ENCODE assay signal across 15 mouse cellular contexts in the genomic region with DNA sequence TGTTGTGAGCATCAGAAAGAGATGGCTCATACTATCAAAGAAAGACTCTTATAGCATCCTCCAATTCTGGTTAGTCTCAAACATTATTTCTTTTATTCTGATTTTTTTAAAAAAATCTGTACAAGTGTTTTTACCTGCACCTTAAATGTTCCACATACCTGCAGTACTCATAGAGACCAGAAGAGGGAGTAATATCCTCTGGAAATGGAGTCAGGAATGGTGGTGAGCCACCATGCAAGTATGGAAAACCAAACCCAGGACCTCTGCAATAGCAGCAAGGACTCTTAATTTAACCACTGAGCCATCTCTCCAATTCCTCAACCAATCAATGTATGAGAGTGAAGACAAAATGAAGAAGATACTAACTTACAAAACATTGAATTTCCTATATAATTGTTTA. TPM values are rescaled to one million over a fixed set of nuclear protein-coding genes. Genes with fewer than 3 reads are reported as not detected.
A peak's percentile ranks its signal among the peaks of the same experiment; 100 is the strongest.
DNase-seq lines count a peak whose midpoint lies in the region; ATAC-seq and TF ChIP-seq lines count a peak whose summit lies in the region.
"Had no signal": no experiment of that assay in that cellular context is flagged by ENCODE, and none has a peak within 500 bp of the region (broad histone marks: within the 10 kb centered on the region; RNA-seq: fewer than 3 reads in every experiment).

No protein-coding gene starts in this region.

- H3K27ac ChIP-seq in intestine, postnatal 0 days (ENCODE audit: low read depth, low read length): no peak overlapping the region
- H3K27ac ChIP-seq in intestine, embryonic 15.5 days: no peak overlapping the region
- no peak overlapping the region for H3K27ac ChIP-seq in cerebellum, adult 2 months (ENCODE audit: insufficient read depth, low read length)
- H3K27ac ChIP-seq: hindbrain, embryonic 10.5 days; limb, embryonic 13.5 days had no signal

- no peak for TF ChIP-seq POLR2A in cerebellum, adult 2 months (IDR thresholded peaks at IDR 0.05; ENCODE audit: borderline replicate concordance, insufficient read depth, low read length)

- no peaks in the 10 kb centered on the region for H3K36me3 ChIP-seq in intestine, postnatal 0 days (ENCODE audit: control insufficient read depth, insufficient read depth)
- no peaks in the 10 kb centered on the region for H3K36me3 ChIP-seq in intestine, embryonic 15.5 days
- H3K36me3 ChIP-seq in splenic B cell, adult 2 months (ENCODE audit: control insufficient read depth, insufficient read depth, low read length, poor library complexity, severe bottlenecking): no peaks in the 10 kb centered on the region
- H3K36me3 ChIP-seq: hindbrain, embryonic 10.5 days; limb, embryonic 13.5 days had no signal

- peak; percentile 43 for TF ChIP-seq CTCF in intestine, postnatal 0 days (IDR thresholded peaks at IDR 0.05; ENCODE audit: low read depth)
- no peak for TF ChIP-seq CTCF in cerebellum, adult 2 months (IDR thresholded peaks at IDR 0.05; ENCODE audit: borderline replicate concordance, insufficient read depth, low read depth, low read length)

- no peak for ATAC-seq in intestine, postnatal 0 days
- ATAC-seq in intestine, embryonic 15.5 days: no peak

- peak; percentile 37 for DNase-seq in retina, embryonic 14.5 days (ENCODE audit: low spot score)
- DNase-seq in retina, postnatal 1 day: no peak
- peak; percentile 71 for DNase-seq in ZHBTc4 (ENCODE audit: low read depth, low spot score)
- DNase-seq in splenic B cell, adult 2 months (ENCODE audit: low read depth, low spot score): peak; percentile 16
- no peak for DNase-seq in kidney, postnatal 36 days
- DNase-seq in cerebellum, adult 2 months: no peak
- DNase-seq: cerebellum, postnatal 10 days; kidney, adult 9 months; layer of hippocampus, adult 9-11 months; lung, postnatal 4 days had no signal

- no peak overlapping the region for H3K4me2 ChIP-seq in intestine, postnatal 0 days (replicated peaks; ENCODE audit: low read depth)
- H3K4me2 ChIP-seq in intestine, embryonic 15.5 days (replicated peaks): no peak overlapping the region
- H3K4me2 ChIP-seq: limb, embryonic 13.5 days had no signal

- no peaks in the 10 kb centered on the region for H3K27me3 ChIP-seq in intestine, postnatal 0 days (replicated peaks; ENCODE audit: control insufficient read depth, insufficient read depth, low read length)
- H3K27me3 ChIP-seq in intestine, embryonic 15.5 days (replicated peaks): no peaks in the 10 kb centered on the region
- H3K27me3 ChIP-seq in splenic B cell, adult 2 months (ENCODE audit: control insufficient read depth, insufficient read depth, low read length, poor library complexity, severe bottlenecking): no peaks in the 10 kb centered on the region
- H3K27me3 ChIP-seq in cerebellum, adult 2 months (ENCODE audit: control insufficient read depth, insufficient read depth, low read length): no peaks in the 10 kb centered on the region
- H3K27me3 ChIP-seq: limb, embryonic 13.5 days had no signal

- no peak overlapping the region for H3K9ac ChIP-seq in intestine, postnatal 0 days (ENCODE audit: low read depth, low read length)
- no peak overlapping the region for H3K9ac ChIP-seq in intestine, embryonic 15.5 days
- H3K9ac ChIP-seq: limb, embryonic 13.5 days had no signal

- H3K4me3 ChIP-seq in intestine, postnatal 0 days (ENCODE audit: low read depth, low read length): no peak overlapping the region
- no peak overlapping the region for H3K4me3 ChIP-seq in intestine, embryonic 15.5 days (replicated peaks)
- H3K4me3 ChIP-seq in cerebellum, adult 2 months (replicated peaks; ENCODE audit: insufficient read depth, low read depth, low read length): no peak overlapping the region
- H3K4me3 ChIP-seq: hindbrain, embryonic 10.5 days; limb, embryonic 13.5 days had no signal

- H3K4me1 ChIP-seq in intestine, postnatal 0 days (replicated peaks; ENCODE audit: control insufficient read depth, insufficient read depth, low read length): no peaks in the 10 kb centered on the region
- no peaks in the 10 kb centered on the region for H3K4me1 ChIP-seq in intestine, embryonic 15.5 days (replicated peaks)
- H3K4me1 ChIP-seq in cerebellum, adult 2 months (ENCODE audit: control insufficient read depth, insufficient read depth, low read length): no peaks in the 10 kb centered on the region

- H3K9me3 ChIP-seq in intestine, postnatal 0 days (ENCODE audit: control insufficient read depth): no peaks in the 10 kb centered on the region
- H3K9me3 ChIP-seq in intestine, embryonic 15.5 days: no peaks in the 10 kb centered on the region
- H3K9me3 ChIP-seq: hindbrain, embryonic 10.5 days; limb, embryonic 13.5 days had no signal

RNA-seq across cellular contexts. Expression of a gene that starts 47.3 kb away (rescaled TPM):
- not detected in 2 replicates for polyA plus RNA-seq in intestine, postnatal 0 days (2015; fragmentation: Nextera tagmentation; extraction: Ambion mirVana)
- polyA plus RNA-seq in intestine, embryonic 15.5 days (2015; fragmentation: Nextera tagmentation; extraction: Ambion mirVana): 0.09 and 0.11 TPM in 2 replicates
- not detected in 2 replicates for polyA plus RNA-seq in cerebellum, adult 2 months (2012; rRNA removed)
- polyA plus RNA-seq: frontal cortex, adult 2 months; hindbrain, embryonic 10.5 days had no signal

RNA-seq across cellular contexts. Expression of a gene that starts 52.4 kb away (rescaled TPM):
- polyA plus RNA-seq in intestine, postnatal 0 days (2015; fragmentation: Nextera tagmentation; extraction: Ambion mirVana): 27.0 and 28.0 TPM in 2 replicates
- polyA plus RNA-seq in intestine, embryonic 15.5 days (2015; fragmentation: Nextera tagmentation; extraction: Ambion mirVana): 45.1 and 49.1 TPM in 2 replicates
- 48.2 and 51.5 TPM in 2 replicates for polyA plus RNA-seq in cerebellum, adult 2 months (2012; rRNA removed)

Comparison
In these comparisons a context has a peak if more than half of its experiments do, and no peak if none do; other contexts are left out.
1. DNase-seq: peak in retina, embryonic 14.5 days (single experiment), ZHBTc4 (single experiment) and splenic B cell, adult 2 months (single experiment); none in retina, postnatal 1 day (single experiment), kidney, postnatal 36 days (0 of 2) and cerebellum, adult 2 months (0 of 2).